Mouse (Mus musculus): ENCODE results near the gene Zfp366.
A peak's percentile ranks its signal among the peaks of the same experiment; 100 is the strongest.
"Not testable (repeated sequence)": the region's sequence is repeated elsewhere in the genome, so short reads cannot be mapped to it uniquely, and the experiment has no call there.

Zfp366 gene

DNA sequence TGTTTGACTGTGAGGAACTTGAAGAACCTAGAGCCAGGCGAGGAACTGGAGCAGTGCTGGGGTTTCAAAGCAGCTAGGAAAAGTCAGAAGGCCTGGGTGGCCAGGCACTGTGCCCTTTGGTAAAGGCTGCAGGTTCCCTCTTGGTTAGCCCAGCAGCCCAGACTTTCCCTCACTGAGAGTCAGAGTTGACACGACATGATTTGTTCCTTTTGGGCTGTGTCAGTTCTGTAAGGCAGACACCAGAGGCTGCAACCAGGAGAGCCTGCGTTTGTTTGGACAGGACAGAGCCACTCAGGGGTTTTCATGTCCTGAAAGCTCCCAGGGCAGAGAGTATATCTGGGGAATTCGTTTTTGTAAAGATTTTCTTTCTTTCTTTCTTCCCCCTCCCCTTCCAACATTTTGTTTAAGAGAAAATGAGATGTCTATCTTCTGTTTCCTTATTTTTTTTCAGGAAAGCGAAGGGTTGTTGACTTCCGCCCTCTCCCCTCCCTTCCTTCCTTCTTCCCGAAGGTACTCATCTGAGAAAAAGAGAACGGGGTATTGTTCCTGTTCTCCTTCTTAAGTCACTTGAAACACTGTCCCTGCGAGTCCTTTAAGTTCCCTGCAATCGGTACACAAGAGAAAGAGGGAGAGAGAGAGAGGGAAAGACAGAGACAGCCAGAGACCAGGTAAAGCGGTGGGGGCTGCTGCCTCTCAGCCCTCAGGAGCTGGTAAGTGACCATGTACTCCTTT lies at the start of gene Zfp366:
TSS of gene Zfp366 (plus strand) at position 669 of the 732 bp plus-strand sequence.
- DNase-seq, result peak; percentile 25

DNA sequence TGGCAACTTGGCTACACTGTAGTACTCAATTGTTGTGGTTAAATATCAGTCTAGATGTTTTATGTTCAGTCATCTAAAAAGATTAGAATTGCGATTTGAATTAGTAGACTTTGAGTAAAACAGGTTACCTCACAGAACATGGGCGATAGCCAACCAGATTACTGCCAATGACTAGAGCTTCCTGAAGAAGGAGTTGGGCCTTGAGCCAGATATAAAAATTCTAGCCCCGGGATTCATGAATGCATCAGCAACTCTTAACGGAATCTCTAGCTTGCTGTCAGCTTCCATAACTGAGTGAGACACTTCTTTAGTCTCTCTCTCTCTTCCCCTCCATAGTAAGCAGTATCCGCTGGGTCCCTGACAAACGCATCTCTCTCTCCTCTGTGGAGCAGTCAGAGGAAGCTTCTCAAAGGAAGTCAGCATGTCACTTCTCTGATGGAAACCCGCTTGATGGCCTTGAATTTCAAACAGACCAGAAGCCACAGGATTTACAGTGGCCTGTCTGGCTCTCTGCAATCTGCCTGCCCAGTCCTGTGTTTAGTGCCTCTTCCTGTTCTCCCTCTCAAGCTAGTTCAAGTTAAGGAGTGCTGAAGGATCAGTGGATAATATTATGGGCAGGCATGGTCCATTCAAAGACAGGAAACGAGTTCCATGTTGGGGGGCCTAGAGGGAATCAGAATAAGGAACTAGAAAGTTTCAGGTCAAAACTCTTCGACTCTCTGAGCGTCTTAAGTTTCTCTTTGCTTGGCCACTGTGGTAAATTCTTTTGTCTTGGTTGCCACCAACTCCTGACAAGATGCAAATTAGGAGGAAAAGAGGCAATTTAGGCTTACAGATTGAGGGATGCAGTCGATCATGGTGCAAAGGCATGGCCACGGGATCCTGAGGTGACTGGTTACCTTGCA lies 46.0 kb upstream of the Zfp366 start:
- peak; percentile 17 for DNase-seq

DNA sequence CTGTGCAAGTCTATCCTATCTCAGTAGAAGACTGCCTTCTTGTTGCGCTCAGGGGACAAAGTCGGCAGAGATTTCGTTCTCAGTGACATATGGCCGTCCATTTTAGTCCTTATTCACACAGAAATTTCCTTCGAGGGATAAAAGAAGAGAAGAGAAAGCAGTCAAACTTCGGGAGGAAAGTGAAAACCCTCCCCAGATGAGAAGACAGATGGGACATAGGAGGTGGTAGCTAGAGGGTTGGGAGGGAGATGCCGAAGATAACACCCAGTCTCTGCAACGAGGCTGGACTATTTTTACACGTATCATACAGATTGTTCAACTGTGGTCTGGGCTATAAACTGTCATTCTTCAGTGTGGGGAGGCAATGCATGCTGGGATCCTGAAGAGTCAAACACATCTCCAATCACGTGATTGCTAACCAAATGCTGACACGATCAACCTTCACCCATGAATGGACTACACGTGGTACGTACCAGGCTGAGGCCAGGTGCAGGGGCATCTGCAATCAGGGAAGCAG lies 38.2 kb upstream of the Zfp366 start:
- DNase-seq, result no peak

DNA sequence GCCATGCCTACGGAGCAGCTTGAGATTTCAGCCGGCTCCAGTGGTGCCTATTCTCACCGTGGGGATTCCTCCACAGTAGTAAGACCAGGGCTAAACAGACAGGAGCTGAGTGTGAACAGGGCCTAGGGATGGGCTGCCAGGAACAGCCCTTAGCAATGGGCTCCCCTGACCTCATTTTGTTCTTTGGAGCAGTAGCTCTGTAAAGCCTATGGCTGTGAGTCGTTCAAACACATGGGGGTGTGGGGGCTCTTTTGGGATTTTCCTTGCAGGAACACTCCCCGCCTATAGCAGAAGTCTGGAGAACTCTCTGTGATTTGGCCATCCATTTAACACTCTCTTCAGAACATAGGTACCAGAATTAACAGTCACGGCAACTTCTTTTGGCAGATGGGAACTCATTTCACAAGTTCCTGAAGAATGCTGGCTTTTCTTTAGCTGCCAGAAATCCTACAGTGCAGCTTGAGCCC lies 36.9 kb upstream of the Zfp366 start:
- no peak for DNase-seq

DNA sequence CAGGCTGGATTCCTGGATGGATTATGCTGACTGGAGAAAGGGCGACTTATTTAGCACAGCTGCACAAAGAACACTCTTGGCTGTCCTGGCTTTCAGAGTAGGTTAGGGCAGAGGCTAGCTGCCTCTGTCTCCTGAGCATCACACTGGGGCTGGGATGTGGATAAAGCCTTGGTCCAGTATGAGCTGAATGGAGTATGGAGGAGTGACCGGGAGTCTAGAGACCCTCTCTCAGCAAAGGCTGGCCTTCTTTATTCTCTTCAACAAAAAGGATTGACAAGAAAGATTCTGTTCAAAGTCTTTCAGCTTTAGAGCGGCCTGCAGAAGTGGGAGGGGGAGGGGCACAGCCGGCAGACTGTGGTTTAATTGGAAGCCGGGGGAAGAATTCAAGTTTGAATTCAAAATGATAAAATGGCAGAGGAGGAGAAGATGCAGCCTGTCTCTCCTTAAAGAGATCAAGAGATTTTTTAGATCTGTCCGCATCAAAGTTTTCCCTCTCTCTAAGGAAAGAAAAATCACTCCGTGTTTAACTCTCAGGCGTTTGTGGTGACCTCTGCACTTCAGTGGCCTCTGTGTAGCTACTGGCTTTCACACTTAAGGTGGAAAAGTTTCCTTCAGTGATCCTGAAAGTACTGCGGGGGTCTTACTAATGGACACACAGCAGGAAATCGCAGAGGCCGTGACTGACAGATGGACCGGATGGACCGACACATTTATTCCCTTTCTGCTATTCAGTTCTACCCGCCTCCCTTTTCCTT lies 34.9 kb upstream of the Zfp366 start:
- no peak for DNase-seq

DNA sequence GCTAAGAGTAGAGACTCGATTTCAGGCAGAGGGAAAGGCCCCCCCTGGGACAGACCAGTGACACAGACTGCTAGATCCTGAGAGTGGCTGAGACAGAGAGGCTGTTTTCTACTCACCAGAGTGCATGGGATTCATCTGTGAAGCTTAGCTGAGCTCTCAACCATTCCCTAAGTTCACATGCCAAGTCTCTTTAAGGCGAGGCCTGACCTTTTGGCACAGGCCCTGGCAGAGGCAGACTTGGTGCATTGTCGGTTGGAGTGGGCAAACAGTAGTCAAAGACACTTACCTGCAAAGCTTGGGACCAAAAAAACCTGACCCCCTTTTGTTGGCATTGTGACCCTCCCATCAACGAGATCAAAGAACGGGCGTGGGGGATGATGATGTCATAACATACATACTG lies 34.0 kb upstream of the Zfp366 start:
- no peak for DNase-seq

DNA sequence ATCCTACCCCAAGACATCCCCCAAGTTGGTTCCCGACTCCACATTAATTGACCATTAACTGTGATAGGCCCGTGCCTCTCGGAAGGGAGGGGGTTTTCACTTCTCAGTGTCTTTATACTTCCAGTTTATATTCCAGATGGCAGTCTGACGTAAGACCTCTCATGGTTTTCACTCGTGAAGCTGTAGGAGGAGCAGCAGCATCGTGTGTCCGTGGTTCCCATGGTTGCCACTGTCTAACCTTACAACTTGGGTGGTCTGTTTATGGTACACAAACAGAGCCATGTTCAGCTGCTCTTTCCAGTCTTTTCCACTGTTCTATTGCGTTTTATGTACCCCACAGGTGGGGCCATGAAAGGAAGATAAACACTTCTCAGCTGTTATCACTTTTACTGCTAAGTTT lies 33.5 kb upstream of the Zfp366 start:
- peak; percentile 11 for DNase-seq

DNA sequence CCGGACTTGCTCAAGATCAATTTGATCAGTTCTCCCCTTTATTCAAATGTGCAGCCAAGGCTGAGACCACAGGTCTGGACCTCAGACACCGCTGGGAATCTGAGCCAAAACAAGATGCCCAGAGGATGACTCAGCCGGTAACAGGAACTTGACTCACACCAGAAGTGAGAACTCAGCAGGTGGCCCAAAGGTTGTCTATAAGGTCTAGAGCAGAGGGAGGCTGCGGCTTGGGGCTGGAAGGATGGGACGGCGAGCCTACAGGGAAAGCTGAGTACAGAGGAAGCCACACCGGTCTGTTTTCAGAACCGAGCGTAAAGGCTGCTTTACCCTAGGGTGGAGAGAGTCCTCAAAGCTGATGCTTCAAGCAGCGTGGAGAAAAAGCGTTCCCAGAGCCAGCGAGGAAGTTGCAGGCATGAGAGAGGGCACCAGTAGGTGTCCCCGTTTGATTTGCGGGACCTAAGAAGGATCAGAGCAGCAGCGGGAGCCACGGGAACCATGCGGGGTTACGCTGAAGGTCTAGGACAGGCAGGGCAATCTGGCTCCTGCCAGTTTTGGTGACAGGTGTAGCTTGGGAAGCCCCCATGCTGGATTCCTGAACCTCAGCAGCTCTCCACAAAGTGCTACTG lies 32.2 kb upstream of the Zfp366 start:
- DNase-seq, result no peak

DNA sequence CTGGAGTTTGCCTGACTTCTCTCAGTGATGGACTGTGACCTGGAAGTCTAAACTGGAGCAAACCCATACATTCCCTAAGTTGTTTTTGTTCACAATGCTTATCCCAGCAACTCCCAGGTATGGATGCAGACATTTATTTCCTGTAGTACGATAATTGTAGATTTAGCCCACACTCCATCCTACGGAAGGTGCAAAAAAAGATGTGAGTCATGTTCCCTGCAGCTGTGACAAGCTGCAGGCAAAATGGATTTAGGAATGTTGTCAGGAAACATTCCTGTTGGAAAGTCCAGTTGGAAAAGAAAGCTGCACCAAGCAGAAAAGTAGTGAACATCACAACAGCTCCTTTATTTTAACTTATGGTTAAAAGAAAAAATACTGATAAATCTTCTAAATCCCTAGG lies 26.9 kb upstream of the Zfp366 start:
- DNase-seq, result no peak

DNA sequence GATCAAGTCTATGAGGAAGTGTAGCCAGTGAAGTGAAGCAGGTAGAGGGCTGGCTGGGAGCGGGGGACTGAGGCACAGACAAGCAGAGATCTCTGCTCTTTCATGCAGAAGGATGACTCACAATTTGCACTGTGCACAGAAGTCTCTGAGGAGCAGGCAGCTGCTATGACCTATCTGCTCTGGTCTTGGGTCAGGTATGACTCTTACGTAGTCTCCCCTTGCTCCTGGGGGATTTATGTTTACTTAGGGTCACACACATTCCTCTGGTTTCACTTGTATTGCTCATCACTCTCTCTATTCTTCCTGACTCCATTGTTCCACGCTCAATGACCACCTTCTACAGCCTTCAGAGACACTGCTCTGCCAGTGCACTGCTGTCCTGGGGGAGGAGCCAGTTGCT lies 25.9 kb upstream of the Zfp366 start:
- DNase-seq, result no peak

DNA sequence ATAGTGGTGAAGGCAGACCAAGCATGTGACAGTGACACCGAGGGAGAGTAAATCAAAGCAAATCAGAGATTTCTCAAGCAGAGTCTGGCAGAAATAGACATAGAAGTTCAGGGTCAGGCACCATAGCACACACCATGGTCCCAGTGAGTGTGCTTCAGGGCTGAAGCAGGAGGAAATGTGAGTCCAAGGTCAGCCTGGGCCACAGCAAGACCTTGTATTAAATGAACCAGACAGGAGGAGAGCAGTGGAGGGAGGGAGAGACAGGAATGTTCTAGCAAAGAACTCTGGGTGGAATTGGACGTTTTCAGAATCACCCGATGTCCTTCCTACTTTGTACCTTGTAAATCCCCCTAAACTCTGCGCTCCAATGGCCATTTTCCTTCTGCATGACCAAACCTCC lies 21.6 kb upstream of the Zfp366 start:
- DNase-seq, result no peak

DNA sequence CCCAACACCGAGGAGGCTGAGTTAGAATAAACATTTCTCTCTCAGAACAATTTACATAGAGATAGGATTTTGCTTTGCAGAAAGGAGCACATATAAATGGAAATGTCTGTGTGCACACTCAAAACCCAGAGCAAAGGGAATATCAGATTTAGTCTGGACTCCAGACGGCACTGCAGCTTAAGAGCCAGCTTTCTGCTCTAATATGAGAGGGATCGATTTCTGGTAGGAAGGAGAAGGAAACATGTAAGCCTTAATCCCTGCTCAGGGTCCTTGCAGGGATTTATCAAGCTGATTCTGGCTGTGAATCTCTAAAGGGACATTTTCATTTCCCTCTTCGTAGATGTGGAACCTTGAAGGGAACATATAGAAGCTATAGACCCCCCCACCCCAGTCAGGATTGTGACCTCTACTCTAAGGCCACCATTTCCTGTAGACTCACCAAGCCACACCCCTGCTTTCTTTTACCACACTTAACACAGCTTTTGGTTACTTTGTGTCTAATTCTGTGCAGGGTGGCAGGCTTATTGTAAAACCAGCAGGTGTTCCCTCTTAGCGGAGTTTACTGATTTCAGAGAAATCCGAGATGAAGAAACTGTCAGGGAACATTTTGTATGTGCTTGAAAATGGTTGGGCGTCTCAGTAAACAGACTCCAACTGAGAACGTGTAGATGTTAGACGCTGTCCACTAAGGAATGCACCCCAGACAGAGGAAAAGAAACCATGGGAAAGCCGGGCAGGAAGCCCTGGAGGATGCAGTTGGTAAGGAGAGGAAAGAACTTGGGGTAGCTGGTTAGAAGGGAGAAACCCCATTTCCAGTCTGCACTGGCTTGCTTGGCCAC lies 20.9 kb upstream of the Zfp366 start:
- peak; percentile 63 for DNase-seq

DNA sequence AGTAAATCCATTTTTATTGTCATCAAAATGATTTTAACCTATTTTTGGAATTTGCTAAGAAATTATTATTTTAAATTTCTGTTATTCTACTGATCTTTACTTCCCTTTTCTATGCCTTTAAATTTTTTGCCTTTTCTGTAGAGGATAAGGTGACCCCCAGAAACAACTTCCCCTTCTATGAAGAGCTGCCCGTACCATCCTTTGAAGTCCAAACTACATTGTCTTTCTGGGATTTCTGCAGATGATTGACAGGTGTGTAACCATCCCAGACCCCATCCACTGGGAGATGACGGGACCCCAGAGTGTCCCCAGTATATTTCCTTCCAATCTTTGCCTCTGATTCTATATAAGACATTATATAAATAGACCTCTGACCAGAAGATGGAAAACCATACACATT lies 20.3 kb upstream of the Zfp366 start:
- no peak for DNase-seq

DNA sequence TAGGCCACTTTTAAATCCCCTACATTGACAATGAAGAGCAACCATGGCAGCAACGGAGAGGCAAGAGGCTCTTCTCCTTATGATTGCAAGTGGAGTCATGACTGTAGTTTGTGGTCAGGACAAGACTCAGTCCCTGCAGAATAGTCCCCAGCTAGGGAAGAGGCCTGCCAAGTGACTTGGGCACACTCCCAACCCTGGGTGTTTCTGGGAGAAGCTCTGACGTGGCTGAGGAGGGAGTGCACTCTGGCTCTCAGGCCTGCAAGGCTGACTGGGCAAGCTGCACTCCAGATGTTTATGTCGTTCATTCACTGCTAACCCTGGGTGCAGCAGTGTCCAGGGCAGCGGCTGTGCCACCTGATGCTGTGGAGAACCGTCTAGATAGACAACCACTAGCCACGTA lies 15.2 kb upstream of the Zfp366 start:
- DNase-seq, result peak; percentile 91

DNA sequence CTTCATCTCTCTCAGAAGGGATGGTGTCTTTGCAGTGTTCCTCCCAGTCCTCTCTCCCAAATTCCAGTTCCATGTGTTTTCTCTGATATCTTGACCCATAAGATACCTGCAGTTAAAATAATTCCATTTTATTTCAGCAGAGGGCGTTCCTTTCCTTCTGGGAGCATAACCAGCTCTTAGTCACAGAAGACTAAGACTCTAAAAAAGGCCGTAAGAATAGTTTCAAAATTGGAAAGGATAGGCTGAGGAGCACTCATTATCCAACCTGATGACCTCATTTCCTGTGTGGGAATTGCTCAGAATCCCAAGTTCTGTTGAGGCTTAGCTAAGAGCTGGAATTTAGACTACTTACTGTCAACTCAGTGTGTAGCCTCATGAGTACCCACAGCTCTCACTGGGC lies 14.3 kb upstream of the Zfp366 start:
- no peak for DNase-seq

DNA sequence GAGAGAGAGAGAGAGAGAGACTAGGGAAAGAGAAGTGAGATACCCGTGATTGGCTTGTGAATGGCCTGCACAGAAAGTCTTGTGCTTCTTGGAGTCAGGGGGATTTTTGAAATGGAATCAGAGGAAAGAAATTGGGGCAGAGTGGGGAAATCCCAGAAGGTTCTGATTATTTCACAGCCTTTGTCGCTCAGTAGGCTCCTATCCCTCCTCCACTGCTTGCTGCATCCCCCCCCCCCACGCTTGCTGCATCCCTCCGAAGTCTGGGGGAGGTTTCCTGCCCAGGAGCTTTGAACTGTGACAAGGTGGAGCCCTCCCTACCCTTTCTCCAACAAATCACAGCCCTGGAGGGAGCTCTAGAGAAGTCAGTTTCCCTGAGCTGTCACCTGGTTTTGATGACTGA lies 10.8 kb upstream of the Zfp366 start:
- no peak for DNase-seq

DNA sequence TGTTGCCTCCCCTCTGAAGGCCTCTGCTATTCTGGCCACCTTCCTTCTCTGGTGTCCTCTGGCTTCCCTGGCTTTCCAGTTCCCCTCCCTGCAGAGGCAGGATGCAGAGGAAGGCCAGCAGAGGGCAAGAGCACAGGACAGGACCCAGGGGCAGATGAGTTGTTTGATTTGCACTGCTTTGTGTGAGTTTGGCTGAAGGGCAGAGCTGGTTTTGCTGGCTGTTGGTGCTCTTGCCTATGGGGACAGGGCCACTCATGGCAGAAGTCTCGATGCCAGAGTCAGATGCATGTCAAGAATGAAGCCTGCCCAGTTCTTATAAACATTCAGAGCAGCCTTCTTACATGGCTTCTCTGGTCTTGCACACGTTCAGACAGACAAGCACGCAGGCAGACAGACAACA lies 1.8 kb upstream of the Zfp366 start:
- not testable (repeated sequence) for DNase-seq

DNA sequence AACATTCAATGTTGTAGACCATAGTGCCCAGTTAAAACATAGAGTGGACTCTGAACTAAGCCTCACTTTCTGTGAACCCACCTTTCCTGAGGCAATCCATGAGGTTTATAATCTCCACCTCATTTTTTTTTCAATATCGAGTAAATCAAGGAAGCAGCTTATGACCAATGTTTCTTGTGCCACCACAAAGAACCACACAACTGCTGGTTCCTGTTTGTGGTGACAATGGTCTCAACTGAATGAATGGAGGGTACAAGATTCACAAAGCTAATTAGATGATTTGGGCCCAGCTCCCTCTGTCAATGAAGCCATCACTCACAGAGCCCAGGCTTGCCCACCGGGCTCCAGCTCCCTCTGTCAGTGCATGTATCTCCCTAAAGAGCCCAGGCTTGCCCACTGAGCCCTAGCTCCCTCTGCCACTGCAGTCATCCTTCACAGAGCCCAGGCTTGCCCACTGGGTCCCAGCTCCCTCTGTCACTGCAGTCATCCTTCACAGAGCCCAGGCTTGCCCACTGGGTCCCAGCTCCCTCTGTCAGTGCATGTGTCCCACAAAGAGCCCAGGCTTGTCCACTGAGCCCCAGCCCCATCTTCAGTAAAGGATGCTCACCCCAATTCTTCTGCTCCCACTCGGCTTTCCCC lies 1.2 kb upstream of the Zfp366 start:
- DNase-seq, result no peak

DNA sequence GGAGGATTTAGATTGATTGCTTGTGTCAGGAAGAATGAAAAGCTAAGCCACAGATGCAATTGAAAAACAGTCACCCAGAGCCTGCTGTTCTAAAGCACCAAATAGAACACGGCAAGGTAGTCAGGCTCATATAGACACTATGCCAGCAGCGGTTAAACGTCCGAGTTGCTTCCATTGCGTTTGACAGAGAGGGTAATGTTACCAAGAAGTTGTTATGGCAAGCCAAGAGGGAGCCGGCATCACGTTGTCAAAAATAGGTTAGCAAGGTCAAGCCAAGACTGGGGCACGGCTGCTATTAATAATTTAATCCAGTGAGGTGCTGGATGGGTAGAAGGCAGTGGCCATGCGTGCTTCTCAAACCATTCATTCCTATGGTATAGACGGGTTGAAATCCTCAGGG lies 950 bp downstream of the Zfp366 start:
- DNase-seq, result no peak

DNA sequence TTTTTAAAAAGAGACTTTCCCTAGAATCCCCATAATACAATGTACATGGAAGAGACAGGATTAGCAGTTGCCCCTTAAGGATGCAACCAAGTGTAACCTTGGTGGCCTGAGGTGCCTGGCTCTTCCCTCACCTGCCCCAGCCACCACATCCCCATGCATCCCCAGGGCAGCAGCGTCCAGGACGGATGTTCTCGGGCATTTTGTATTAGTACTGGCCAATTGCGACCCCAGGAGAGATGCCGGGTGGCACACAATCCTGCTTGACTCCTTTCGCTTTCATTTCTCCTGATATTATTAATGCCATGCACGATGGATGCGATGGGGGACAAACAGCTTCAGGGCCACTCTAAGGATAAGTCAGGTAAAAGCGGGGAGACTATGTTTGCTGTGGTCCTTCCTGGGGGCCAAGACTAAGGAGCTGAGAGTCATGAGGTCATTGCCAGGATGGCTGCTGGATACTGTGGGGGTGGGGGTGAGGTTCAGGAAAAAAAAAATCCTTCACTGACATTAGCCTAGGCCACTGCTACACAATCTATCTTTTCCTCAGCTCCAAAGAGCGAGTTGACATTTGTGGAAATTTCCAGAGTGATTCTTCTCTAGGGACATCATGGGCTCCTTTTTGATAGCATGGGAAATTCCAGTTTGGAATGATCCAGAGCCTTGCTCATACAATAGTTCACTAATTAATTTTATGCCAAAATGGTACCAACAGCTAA lies 1.7 kb downstream of the Zfp366 start:
- DNase-seq, result no peak

DNA sequence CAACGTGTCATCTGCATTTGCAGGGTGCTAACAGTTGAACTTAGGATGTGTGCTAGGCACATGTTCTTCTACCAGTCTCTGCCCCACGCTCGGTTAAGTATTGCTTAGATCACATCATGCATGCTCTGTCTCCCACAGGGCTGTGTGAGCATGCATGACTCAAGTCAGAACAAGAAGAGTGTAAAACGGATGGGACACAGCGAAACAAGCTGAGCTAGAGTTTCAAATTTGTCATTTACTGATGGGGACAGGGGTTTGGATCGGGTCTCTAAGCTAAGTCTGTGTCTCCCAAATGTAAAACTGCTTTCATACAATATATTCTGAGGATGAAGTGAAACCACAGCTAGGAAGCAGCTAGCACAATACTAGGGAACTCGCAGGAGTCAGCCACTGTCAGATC lies 2.2 kb downstream of the Zfp366 start:
- DNase-seq, result no peak

Measured in lung, postnatal 10 days (tissue).